Mouse (Mus musculus): ENCODE data around the gene Itpk1.
A peak's percentile ranks its signal among the peaks of the same experiment; 100 is the strongest.

Itpk1 gene

GRCm38 (mm10) chr12:102691180-102691579, 13.6 kb downstream of the Itpk1 start:
- DNase-seq (ENCODE audit: low spot score) = no peak

GRCm38 (mm10) chr12:102689773-102690563, 14.8 kb downstream of the Itpk1 start:
- no peak for DNase-seq (ENCODE audit: low spot score)

- DNase-seq (ENCODE audit: low spot score) = no peak
These were observed 18.4 kb downstream of the Itpk1 start for GRCm38 (mm10) chr12:102686321-102686720.

DNA sequence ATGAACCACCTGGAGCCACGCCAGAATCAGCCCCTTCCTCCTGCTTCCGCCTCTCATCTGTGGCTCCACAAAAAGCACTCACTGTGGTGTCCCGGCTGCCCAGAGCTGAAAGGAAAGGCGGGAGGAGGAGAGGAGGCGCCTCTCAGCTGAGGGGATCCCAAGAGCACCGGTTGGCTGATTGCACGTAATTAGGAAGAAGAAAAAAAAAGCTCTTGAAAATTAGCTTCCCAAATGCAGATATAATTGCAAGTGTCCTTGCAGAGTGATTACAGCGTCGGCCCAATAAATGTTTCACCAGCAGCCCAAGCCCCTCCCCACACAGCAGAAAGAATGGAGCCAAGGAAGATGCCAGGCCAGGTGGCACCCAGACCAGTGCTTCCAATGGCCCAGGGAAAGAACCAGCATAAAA, 19.2 kb downstream of the Itpk1 start:
- DNase-seq (ENCODE audit: low spot score) = no peak

DNA sequence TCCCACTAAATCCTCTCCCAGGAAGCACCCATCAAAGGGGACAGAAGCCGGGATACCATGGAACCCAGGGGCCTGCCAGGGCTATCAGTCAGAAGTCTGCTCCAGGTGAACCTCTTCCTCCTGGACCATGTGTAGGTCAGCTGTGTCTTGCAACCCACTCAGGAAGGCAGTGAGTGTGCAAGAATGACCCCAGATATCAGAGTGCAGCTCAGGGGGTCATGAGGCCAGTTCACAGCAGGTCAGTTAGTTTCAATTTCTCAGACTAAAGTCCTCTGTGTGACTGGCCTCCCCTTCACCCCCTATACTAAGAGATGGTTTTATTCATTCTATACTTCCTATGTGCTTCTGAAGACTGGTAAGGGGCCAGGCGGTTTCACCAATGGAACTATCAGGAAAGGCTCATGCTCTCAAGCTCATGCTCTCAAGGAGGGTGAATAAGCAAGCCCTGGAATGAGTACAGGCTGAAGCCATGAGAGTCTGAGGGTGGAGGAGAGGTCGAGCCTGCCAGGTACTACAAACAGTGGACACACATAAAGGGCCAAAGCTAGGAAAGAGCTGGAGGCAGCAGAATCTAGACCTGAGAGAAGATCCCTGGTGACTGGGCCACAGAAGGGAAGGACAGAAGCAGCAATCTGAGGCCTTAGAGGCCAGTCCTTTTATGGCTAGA, 19.9 kb downstream of the Itpk1 start:
- no peak for DNase-seq (ENCODE audit: low spot score)

DNA sequence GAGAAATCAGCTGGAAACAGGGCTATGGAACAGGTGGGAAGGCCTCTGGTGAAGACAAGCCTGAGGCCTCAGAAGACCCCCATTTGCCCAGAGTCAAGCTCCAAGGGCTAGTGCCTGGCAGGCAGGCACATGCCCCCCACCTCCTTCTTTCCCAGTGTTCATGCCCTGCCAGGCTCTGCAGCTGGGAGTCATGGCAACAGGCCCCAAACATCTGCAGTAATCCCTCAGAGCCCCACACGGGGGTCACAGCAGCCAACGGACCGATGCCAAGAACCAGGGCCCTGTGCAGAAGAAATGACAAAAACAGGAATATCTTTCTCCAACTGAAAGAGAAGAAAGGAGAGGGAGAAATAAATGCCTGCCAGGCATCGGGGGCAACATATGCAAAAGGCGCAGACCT, 20.8 kb downstream of the Itpk1 start:
- no peak for DNase-seq (ENCODE audit: low spot score)

GRCm38 (mm10) chr12:102683438-102683837, 21.3 kb downstream of the Itpk1 start:
- no peak for DNase-seq (ENCODE audit: low spot score)

- no peak for DNase-seq (ENCODE audit: low spot score)
These were observed 21.9 kb downstream of the Itpk1 start for GRCm38 (mm10) chr12:102682722-102683299.

GRCm38 (mm10) chr12:102682085-102682484, 22.6 kb downstream of the Itpk1 start:
- peak; percentile 79 for DNase-seq (ENCODE audit: low spot score)

- no peak for DNase-seq (ENCODE audit: low spot score)
These were observed 23.1 kb downstream of the Itpk1 start for GRCm38 (mm10) chr12:102681590-102681989.

- peak; percentile 49 for DNase-seq (ENCODE audit: low spot score)
These were observed 25.9 kb downstream of the Itpk1 start for GRCm38 (mm10) chr12:102678820-102679219.

DNA sequence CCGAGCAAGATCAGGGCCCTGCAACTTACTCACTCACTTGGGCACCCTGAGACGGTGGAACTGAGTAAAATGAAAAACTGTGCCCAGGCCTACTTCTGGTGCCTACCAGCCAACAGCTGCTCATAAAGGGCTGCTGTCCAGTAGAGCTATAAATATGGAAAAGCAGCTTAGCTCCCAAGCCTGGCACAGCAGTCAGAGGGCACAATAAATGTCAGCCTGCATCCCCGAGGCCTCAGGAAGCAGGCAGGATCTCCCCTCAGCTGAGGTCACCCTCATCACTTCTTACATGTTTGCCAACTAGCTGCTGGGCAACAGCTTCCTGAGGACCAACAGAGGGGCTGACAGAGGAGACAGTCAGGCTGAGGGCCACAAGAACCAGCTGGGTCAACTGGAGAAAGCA, 27.6 kb downstream of the Itpk1 start:
- no peak for DNase-seq (ENCODE audit: low spot score)

DNA sequence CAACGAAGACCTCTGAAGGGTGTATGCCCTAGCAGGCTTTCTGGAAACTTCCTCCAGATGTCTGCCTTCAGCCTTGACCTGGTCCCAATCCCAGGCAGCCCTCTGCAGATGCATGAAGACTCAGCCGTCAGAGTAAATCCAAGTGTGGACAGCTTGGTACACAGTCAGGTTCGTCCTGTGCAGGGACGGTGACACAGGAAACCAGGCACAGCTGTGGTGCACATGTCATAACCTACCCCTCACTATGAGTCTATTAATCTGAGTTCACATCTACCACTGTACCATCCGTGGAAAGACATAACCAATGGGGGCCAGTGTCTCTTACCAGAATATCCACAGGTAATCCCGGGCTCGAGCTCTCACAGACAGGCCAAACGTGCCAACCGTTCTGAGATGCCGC, 30.2 kb downstream of the Itpk1 start:
- DNase-seq (ENCODE audit: low spot score) = no peak

DNA sequence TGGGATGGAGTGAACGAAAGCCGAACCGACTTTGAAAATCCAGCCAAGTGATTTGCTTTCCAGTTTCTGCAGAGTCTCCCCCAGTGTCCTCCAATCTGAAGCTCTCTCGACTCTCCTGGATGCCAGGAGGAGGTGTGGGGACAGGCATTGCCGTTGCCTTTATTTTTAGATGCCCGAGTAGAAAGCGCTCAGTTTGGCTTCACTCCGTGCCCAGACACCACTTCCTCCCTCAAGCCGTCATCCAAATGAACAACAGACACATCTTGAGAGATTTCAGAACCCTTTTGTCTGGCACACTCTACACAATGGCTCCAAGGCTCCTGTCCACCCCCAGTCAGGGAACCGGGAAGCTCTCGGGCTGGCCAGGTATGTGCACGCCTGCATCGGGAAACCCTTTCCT, 30.6 kb downstream of the Itpk1 start:
- DNase-seq (ENCODE audit: low spot score) = no peak

DNA sequence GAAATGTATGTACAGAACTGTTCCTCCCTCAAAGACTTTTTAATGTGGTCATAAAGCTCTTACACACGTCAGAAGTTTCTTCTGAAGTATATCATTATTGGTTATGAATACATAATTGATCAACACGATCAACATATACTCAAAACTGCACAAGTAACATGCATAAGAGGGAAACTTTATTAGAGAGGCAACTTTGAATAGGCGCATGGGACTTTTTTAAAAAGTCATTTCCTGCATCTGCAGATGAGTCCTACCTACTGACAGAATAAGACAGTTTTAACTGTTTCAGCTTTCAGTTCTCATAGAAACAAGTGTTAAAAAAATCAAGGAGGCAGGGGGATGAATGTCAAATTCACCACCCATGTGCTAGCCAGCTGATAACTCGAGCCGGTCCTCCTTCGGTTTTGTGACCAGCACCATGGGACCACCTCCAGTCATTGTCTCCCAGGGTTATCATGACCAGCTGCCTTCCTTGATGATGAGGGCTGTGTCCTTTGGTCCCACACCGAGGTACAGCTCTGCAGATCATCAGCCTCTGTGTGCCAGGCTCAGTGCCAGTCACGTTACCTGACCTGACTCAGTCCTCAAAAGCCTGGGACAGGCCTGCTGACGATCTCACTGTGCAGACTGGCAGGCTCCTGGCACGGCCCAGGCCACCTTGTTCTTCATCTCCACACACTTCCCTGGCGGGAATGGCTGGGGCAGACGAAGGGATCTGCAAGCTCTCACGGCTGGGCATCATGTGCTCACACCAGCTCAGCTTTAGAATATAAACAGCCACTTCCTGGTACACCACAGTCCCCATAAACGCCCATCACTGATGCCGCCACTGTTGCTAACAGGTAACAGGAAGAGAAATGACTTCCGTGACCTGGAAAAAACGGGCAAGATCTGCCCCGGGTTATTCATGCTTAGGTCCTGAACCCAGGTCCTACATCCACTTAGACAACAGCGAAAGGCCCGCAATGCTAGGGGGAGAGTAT, 31.6 kb downstream of the Itpk1 start:
- DNase-seq (ENCODE audit: low spot score) = no peak

- DNase-seq (ENCODE audit: low spot score) = no peak
These were observed 32.6 kb downstream of the Itpk1 start for GRCm38 (mm10) chr12:102672176-102672575.

- DNase-seq (ENCODE audit: low spot score) = no peak
These were observed 33.9 kb downstream of the Itpk1 start for GRCm38 (mm10) chr12:102670848-102671247.

GRCm38 (mm10) chr12:102665465-102666202, 39.1 kb downstream of the Itpk1 start:
- no peak for DNase-seq (ENCODE audit: low spot score)

- DNase-seq (ENCODE audit: low spot score) = no peak
These were observed 40.7 kb downstream of the Itpk1 start for GRCm38 (mm10) chr12:102664052-102664448.

DNA sequence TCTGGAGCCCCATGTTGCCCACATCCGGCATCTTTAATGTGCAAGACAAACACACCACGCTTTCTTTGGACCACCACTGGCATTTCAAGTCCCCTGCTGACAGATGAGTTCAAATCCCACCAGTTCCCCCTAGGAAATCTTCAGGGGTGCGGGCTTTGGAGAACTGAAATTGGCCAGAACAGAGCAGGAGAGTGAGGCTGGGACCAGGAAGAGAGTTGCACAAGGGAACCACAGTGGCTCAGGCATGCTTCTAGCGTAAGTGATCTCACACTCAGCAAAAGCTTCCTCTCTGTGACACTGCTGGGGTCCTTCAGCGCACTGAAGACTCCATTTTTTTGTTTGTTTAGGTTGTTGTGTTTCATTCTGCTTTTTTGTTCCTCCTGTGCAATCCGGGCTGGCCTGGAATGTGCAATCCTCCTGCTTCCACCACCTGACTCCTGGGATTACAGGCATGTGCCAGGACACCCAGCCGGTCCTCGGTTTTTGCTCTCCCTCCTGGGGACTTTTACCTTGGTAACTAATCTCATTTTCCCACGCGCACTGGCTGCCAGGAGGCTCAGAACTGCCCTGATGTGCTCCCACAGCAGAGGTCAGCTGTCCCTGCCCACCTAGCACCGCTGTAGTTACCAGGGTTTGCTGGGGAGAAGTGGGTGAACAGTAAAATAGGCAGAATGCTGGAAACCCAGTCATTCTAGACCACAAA, 41.2 kb downstream of the Itpk1 start:
- no peak for DNase-seq (ENCODE audit: low spot score)

DNA sequence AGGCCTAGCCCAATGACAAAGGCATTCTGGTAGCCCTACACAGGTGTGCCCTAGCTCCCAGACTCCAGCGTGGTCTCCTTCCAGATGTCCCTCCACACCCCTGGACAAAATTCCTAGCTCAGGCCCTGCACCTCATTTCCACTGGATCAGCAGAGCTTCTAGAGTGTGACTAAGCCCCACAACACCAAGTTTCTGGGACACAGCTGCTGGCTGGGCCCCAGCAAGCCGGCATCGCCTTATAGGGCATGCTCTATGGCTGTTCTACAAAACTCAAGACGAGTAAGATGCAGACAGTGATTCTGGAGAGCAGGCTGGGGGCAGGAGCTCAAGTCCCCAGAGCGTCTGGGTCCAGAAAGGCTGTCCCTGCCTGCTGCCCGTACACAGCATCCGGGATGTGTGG, 43.0 kb downstream of the Itpk1 start:
- DNase-seq (ENCODE audit: low spot score) = no peak

Measured in testis, postnatal 14 days (tissue).